Mouse (Mus musculus) cerebellum, adult (tissue): ENCODE results near the gene Zfp704.
A peak's percentile ranks its signal among the peaks of the same experiment; 100 is the strongest.

Experiments used
- ATAC-seq: cut with Nextera tagmentation; 2 replicates; pipeline ENCODE4 v1.9.2; 2017; ENCODE audit warnings: mild to moderate bottlenecking, moderate library complexity, mixed read lengths; ENCODE audit not compliant: insufficient number of reproducible peaks, low FRiP score, low TSS enrichment

Zfp704 gene

DNA sequence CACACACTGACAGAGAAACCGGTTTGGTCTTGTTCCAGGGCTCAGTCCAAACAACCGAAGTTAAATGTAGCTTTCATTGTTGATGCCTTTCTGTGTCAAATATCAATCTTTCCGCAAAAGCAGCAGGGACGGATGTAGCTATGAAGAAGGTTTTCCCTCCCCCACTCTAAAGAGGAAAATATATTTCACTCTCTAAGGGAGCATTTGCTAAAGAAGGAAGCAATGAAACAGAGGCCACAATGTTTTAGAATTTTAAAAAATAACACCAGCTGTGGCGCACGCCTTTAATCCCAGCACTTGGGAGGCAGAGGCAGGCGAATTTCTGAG lies 89.2 kb downstream of the Zfp704 start:
- ATAC-seq = no peak; the same call in 1 of the 2 replicates

DNA sequence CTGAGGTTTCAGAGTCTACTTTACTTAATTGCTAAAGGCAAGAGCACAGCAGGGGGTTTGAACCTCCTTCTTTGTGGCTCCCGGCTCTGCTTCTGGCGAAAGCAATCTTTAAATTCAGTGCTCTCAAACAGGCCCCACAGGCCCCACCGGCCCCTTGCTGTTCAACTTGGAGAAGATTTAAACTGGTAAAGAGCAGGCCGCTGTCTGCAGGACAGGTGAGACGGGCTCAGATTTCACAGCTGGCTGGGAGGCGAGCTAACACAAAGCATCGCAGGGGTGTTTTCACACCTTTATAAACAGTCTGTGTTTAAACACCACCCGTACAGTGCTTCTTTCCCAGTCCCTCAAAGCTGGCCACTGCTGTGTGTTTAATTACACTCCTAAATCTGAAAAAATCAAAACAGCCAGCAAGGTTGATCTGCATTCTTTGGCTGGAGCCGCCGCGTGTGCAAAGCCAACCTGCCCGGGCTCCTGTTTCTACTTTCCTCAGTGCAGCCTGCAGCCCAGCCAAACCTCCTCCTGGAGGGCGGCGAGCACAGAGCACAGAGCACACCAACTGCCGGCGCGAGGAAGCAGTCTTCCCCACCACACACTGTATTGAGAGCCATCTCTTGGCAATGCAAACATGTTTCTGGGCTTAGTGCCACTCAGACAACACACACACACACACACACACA lies 89.7 kb downstream of the Zfp704 start:
- peak; percentile 98 for ATAC-seq

- ATAC-seq = no peak
These were observed 90.4 kb downstream of the Zfp704 start for GRCm38 (mm10) chr3:9519491-9519890.

DNA sequence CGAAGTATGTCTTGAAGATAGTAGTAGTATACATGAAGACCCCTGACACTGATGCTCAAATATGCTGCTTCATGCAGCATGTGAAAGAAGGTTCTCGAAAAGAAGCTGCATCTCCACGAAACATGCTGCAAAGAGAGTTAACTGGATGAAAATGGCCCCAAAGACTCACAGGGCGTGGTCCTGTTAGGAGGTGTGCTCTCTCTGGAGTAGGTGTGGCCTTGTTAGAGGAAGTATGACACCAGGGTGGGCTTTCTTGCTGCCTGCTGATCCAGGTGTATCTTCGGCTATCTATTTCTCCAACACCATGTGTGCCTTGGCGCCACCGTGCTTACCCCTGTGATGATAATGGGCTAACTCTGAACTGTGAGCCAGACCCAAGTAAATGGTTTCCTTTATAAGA lies 90.9 kb downstream of the Zfp704 start:
- ATAC-seq = no peak

- ATAC-seq = no peak
These were observed 93.6 kb downstream of the Zfp704 start for GRCm38 (mm10) chr3:9516119-9516855.

DNA sequence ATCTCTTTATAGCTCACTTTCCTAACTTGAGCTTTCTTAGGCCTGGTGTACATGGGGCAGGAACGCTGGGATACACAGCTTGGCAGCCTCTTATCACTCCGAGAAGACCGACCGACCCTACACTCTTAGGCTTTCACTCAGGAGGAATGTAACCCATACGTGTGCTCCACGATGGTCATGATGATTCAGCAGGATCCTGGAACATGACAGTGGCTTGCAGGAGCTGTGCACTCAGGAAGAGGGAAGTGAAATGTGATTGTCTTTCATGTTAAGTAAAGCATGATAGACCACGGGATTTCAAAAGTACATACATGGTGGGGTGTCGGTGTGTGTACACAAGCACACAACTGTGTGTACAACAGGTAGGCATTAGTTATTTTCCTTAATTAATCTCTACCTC lies 94.4 kb downstream of the Zfp704 start:
- ATAC-seq = no peak

- no peak for ATAC-seq
These were observed 96.2 kb downstream of the Zfp704 start for GRCm38 (mm10) chr3:9513703-9514110.

GRCm38 (mm10) chr3:9512199-9512598 lies 97.7 kb downstream of the Zfp704 start:
- ATAC-seq = no peak

- no peak for ATAC-seq
These were observed 104.1 kb downstream of the Zfp704 start for GRCm38 (mm10) chr3:9505692-9506211.

DNA sequence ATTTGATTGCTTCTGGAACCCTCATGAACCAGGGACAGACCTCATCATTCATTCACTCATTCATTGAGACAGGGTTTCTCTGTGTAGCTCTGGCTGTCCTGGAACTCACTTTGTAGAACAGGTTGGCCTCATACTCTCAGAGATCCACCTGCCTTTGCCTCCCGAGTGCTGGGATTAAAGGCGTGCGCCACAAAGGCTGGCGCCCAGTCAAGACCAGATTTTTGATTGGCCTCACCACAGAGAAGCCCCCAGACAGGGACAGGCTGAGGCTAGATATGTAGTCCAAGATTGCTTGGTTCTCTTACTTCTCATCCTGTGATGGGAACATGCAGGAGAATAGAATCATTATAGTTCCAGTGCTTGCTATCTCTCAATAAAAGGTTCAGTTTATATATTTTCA lies 105.5 kb downstream of the Zfp704 start:
- ATAC-seq = no peak

GRCm38 (mm10) chr3:9500725-9501124 lies 109.2 kb downstream of the Zfp704 start:
- ATAC-seq = peak; percentile 96

DNA sequence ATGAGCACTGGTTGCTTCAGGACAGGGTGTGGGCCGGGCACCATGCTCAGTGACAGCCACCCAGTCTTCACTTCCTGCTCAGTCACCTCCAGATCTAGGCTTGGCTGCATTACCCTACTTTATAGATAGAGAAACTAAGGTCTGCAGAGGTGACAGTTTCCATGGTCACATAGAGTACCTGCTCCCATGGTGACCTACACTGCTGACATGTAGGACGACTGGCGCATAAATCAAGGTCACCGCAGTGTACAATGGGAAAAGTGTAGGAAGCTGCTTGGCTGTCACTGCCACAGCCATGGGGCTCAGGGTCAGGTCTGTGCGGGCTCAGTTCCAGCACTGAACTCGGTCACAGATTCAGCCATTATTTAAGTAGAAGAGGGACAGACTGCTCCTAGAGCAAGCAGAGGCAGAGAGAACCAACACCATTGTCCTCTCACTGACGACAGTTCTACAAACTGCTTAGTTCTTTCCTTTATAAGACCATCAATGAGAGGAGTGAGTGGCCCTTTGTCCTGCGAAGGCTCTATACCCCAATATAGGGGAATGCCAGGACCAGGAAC lies 109.8 kb downstream of the Zfp704 start:
- ATAC-seq = peak; percentile 29

GRCm38 (mm10) chr3:9499489-9499888 lies 110.4 kb downstream of the Zfp704 start:
- no peak for ATAC-seq

GRCm38 (mm10) chr3:9497260-9497659 lies 112.6 kb downstream of the Zfp704 start:
- no peak for ATAC-seq

DNA sequence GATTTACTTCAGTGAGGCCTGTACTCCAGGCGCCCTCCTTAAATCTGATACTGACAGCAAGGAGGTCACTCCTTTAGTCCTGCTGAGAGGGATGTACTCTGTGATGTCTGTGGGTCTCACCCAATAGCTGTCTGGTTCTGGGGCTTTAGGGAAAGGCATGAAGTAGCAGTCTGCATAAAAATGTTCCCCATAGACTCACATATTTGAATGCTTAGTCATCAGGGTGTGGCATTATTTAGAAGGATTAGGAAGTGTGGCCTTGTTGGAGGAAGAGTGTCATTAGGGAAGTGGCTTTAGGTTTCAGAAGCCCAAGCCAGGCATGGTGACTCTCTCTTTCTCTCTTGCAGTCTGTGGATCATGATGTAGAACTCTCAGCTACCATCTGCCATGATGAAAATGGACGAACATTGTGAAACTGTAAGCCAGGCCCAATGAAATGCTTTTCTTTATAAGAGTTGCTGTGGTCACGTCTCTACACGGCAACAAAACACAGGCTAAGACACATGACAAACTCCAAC lies 118.1 kb downstream of the Zfp704 start:
- ATAC-seq = no peak

DNA sequence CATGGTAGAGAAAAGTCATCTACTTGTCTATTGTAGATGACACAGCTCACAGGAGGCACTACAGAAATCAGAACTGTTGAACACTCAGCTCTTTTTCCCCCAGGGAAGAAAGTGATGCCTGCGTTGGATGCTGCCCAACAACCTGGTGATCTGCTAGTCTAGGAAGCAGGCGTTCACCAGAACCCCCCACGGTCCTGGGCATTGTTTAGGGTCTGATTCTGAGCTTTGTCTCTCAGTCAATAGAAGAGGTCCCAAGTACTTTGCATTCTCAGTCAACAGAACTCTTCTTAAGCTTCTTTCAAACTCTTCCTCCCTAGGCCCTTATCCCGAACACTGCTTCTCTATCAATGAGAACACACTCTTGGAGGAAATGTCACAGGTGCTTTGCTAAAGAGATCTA lies 122.2 kb downstream of the Zfp704 start:
- ATAC-seq = no peak

- no peak for ATAC-seq
These were observed 124.4 kb downstream of the Zfp704 start for GRCm38 (mm10) chr3:9485506-9485905.

GRCm38 (mm10) chr3:9481956-9482355 lies 127.9 kb downstream of the Zfp704 start:
- ATAC-seq = no peak

GRCm38 (mm10) chr3:9481358-9481757 lies 128.5 kb downstream of the Zfp704 start:
- peak; percentile 47 for ATAC-seq

DNA sequence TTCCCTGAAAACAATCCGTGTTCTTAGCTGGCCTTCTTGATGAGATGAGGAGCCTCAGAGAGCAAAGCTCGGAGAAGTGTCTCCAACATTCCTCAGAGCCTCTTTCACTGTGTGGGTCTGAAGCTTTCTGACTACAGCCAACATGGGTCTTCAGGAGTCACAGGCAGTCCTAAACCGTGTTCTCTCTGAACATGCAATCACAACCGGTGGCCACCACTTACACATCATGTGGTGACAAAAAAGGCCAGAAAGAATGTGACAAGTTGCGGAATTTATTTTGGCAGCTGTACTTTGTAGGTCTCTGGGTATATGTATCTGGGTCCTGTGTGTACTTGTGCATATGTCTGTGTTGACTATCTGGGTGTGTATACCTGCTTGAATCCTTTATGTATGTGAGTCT lies 128.9 kb downstream of the Zfp704 start:
- no peak for ATAC-seq

DNA sequence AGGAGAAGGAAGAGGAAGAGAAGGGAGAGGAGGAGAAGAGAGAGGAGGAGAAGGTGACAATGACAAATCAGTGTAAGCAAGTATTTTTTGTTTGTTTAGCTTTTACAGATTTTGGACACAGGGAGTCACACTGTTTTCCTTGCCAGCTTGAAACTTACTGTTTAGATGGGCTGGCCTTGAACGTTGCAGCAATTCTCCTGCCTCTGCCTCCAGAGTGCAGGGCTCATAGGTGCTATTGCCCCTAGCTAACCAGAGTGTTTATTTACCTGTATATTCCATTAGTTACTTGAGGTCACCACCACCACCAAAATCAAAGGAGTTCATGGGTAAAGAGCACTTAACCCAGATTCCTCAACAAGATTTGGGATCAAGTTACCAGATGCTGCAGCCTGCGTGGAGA lies 132.5 kb downstream of the Zfp704 start:
- no peak for ATAC-seq
